Mouse (Mus musculus): Measurements from ENCODE around the gene 4932415D10Rik.

The 4932415D10Rik gene

DNA sequence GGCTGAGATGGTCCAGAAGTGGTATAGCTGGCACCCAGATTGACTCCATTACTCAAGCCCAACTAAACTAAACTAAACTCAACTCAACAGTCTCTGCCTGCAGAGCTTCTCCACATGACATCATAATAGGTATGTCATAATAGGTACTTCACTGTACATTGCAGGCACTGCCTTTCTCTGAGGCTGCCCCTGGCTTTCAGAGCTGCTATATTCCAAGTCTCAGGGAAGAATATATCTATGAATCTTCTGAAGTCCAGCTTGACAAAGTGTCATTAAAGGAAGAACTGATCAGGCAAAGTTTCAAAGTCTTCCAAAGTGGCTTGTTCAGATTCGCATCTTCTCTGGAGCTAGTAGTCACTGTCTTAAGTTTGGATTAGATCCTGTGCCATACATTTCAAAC lies at the start of gene 4932415D10Rik:
4932415D10Rik (minus strand) TSS at position 101 of the 400 bp plus-strand sequence.
- no peak for DNase-seq (ENCODE audit: low read depth)

DNA sequence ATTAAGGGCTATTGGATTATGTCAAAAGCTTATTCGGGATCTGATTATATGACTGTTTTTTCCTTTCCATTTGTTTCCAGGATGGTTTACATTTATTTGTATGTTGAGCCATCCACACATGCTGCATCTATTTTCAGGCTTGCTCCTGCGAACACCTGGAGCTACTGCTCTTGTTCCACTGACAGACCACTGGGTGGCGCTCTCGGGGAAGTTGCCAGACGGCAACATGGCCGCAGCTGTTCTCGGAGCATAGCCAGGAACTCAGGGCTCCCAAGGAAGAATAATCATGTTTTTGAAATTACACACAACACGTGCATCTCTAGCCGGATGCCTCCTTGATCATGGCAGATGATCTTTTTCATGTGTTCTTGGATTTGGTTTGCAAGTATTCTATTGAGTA lies 45.5 kb upstream of the 4932415D10Rik start:
- no peak for DNase-seq (ENCODE audit: low read depth)

DNA sequence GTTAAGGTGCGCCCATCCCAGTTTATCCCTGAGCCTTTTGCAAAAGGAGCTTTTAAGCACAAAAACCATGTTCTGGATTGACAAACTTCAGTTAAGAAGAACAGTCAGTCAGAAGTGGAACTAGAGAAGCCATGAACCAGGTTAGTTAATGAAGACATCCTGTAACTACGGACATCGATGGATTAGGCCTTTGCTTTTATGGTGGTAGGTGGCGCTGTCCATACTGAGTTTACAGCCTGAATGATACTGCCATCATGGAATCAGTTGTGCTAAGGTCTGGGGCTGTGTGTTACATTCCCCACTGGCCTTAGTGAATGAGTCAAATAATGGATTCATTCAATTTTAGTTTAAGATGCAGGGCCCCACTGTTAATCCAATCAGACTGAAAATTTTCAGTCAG lies 39.0 kb upstream of the 4932415D10Rik start:
- no peak for DNase-seq (ENCODE audit: low read depth)

DNA sequence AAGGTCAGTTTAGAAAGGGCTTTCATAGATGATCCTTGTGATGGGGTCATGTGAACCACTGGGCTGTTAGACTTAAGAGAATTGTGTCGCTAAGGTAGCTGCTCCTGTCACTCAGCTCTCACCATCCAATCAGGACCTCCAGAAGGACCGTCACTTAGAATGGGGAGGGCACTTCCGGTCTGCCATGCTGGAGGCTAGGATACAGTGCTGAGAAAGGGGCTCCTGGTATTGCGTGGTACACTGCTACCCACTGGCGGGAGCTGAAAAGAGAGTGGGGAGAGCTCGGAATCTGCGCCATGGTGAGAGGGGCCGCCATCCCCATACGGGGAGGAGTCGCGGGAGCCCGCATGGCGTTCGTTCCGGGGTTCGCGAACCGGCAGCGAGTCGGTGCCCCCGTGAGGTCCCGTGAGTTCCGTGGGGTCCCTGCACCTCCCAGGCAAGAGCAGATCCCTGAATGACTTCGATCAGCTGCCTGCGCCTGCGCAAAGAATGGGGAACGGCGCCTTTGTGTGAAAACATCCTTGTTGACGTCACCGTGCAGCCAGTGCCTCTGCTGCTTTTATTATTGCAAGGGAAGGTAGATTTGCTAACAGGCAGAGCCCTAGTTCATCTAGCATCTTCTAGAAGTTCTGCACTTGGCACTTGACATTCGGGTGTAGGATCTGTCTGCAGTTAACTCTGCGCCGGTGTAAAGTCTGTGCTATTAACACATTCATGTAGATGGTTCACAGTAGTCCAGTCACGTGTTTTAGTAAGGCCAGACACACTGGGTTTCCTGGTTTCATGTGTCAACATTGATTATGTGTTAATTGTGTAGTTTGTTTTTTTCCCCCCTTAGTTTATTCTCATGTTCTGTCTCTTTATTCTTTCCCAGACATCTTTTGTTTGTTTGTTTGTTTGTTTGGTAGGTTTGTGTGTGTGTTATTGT lies 38.0 kb upstream of the 4932415D10Rik start, which contains the start of gene Gm4924:
Gm4924 (plus strand) TSS at position 173 of the 928 bp plus-strand sequence.
- peak; percentile 90 for DNase-seq (ENCODE audit: low read depth)

DNA sequence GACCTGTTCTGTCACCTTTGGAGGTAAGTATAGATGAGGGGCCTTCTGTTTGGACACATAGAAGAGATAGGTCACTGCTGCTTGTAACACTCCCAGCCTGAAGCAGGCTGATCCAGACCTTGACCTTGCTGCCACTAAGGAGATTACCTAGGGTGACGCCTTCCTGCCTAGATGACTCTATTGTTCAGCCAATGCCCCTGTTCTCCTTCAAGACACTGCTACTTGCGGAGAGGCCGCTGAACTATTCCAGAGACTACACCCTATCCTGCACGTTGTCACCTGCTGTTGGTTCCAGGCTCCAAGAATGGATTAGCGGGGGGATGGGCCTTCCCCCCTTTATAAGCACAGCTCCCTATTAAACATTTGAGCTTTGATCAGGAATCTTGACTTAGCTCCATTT lies 13.4 kb upstream of the 4932415D10Rik start:
- no peak for DNase-seq (ENCODE audit: low read depth)

DNA sequence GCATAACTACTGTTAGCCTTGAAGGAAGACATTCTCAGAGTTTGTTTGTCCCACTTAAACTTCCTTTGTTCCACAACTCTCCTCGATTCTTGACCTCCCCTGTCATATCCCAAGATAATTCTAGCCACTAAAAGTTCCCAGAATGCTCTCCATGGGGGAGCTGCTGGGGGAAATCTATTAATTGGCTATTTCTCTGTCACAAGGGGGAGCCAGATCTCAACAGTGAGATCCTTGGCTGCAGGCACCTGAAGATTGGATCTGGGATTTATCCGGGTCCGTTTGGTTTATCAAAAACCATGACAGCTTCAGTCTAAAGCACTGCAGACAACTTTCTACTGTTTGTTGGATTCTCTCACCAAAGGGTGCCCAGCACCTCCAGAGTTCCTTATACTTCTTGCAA lies 3.8 kb upstream of the 4932415D10Rik start:
- DNase-seq (ENCODE audit: low read depth) = no peak

DNA sequence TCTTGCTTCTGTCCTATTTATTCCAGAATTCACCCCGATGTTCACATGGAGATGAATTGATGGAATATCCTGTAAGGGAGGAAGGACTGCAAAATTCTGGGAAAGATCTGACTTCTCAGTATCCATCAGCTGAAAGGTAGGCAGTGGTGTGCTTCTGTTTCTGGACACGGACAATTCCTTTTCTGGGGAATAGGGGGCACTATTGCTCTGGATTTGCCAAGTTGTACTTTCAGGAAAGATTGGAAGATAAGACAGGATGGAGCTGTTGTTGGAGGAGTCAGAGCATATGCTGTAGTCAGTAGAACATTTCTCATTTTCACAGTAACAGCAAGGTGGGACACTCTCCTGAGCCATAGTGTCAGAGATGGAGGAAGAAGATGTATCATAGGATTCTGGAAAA lies 19.9 kb downstream of the 4932415D10Rik start:
- DNase-seq (ENCODE audit: low read depth) = no peak

DNA sequence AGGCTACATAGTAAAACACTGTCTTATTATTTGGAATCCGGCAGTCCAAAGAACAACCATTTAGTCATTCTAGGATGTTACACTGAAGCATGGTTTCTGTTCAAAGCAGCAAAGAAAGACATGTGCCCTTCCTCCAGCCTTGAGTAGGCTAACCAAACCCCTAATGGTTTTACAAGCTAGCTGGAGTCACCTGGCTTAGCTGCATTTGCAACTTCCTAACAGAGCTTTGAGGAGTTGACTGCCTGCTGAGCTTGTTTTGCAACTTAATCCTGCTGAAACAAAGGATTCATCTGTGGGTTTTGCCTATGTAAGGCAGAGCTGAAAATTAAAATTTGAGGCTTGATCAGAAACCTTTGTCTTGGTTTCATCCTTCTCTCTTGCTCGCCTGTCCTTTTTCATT lies 59.1 kb downstream of the 4932415D10Rik start:
- no peak for DNase-seq (ENCODE audit: low read depth)

DNA sequence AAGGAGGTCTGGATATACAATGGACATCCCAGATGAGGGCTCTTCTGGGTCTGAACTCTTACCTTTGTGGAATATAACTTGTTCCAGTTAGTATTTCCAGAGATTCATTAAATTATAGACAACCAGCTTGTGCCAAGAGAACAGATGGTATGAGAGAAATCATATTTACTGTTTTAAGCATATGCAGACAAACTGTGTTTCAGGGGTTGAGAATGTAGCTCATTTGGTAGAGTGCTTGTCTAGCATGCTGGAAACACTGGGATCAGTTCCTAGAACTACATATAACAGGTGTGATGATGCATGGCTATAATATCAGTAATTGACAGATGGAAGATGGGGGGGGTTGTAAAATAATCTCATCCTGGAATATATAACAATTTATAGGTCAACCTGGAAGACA lies 71.4 kb downstream of the 4932415D10Rik start:
- no peak for DNase-seq (ENCODE audit: low read depth)

DNA sequence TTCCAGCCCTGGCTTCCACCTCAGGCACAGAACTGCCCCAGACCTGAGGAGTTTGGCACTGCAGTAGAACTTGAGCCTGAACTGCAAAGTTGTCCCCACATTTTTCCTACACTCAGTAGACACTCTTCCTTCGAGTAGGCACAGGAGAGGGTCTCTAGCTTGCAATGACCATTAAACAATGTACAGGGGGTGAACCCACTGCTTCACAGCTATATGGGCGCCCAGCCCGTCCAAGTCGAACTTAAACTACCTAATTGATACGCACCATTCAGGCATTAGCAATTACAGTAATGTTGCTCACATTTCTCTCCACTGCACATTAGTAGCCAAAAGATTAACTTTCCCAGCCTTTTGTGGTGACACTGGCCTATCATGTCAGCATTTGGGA lies 75.0 kb downstream of the 4932415D10Rik start:
- DNase-seq (ENCODE audit: low read depth) = no peak

DNA sequence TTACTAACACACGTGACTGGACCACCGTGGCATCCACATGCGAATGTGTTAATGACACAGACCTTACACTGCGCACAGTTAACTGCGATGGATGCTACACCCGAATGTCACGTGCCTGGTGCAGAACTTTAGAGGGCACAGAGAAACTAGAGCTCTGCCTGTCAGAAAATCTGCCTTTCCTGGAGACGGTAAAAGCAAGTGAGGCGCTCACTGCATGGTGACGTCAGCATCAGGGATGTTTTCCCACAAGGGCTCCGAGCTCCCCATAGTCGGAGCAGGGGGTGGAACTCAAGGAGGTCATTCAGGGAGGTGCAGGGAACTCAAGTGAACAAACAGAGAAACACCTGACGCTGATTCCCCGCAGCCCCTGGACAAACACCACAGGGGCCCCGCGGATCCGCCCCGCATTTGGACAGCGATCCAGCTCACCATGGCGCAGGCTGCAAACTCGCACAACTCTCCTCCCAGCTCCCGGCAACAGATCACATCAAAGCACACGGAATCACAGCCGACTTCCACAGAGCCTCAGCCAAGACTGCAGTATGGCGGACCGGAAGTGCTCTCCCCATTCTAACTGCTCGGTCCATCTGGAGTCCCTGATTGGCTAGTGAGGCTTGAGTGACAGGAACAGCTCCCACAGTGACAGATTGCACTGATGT lies 75.5 kb downstream of the 4932415D10Rik start, which contains the start of gene Zfp938:
Zfp938 (minus strand) TSS at position 539 of the 659 bp plus-strand sequence.
- peak; percentile 79 for DNase-seq (ENCODE audit: low read depth)
